Mouse (Mus musculus) heart, postnatal 14 days (tissue): ENCODE measurements around the gene Pde11a. TPM values are rescaled to one million over a fixed set of nuclear protein-coding genes. Genes with fewer than 3 reads are reported as not detected.
"Not testable (repeated sequence)": the region's sequence is repeated elsewhere in the genome, so short reads cannot be mapped to it uniquely, and the experiment has no call there.

ENCODE experiments used
- DNase-seq, 2 experiments: peaks; one replicate each; pipeline ENCODE4 v3.0.0; 2021 to 2022
- intact Hi-C: fragments of 180-260 bp; cut with DNase I; formaldehyde crosslinking; loops from one replicate; pipeline ENCODE4 v1.15.1; 2025
- total RNA-seq, 2 experiments: library from RNA; stranded (reverse); gene quantifications; 2 replicates each; pipeline ENCODE4 v1.2.3; 2021

Gene Pde11a
- total RNA-seq, 2 experiments from 2014 or later: 0.29 TPM

DNA sequence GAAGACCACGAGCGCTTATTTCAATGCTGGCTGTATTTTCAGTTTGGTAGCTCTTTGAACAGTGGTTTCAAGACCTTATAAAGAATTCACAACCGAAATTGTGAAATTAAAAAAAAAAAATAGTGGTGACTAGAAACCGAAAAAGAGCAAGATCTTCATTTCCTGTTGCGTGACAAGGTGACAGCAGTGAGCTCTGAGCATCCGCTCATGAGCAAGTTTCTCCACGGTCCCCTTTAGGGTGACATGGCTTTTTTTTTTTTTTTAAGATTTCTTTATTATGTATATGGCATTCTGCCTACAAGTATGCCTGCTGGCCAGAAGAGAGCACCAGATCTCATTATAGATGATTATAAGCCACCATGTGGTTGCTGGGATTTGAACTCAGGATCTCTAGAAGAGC lies 323.1 kb downstream of the Pde11a start:
- DNase-seq: no peak
- intact Hi-C loops: no loop called here

DNA sequence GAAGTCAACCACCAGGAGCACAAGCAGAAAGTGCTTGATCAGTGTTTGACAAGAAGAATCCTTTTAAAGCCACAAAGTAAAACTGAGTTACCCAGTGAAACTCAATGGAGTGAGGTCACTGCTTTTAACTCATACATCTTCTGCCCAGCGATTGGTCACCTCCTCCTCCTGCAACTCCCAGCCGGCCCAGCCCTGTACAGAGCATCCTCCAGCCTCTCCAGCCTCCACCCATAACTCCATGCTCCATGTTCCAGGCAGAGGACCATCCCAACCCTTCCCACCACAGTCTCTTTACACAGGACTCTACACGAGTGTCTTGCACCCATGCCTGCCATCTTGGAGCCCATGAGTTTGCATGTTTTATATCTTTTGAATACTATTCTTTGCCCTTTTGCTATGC lies 323.9 kb downstream of the Pde11a start:
- DNase-seq: no peak
- intact Hi-C loops: no loop called here

GRCm38 (mm10) chr2:76006194-76006593 lies 332.4 kb downstream of the Pde11a start:
- intact Hi-C loops: no loop called here
- DNase-seq: no peak

GRCm38 (mm10) chr2:76002899-76003298 lies 335.7 kb downstream of the Pde11a start:
- no peak for DNase-seq
- intact Hi-C loops: no loop called here

- peak; percentile 72 to 84 for DNase-seq
- intact Hi-C loops: no loop called here
Measured at GRCm38 (mm10) chr2:76001392-76001791, 337.2 kb downstream of the Pde11a start.

GRCm38 (mm10) chr2:75999636-76000035 lies 338.9 kb downstream of the Pde11a start:
- DNase-seq: peak; percentile 9 to 47

GRCm38 (mm10) chr2:75998692-75999091 lies 339.9 kb downstream of the Pde11a start:
- DNase-seq: no peak
- intact Hi-C loops: no loop called here

More at GRCm38 (mm10) chr2:75999636-76000035, 338.9 kb downstream of the Pde11a start:
- intact Hi-C loops: no loop called here

GRCm38 (mm10) chr2:75997726-75998125 lies 340.8 kb downstream of the Pde11a start:
- intact Hi-C loops: no loop called here
- no peak for DNase-seq

DNA sequence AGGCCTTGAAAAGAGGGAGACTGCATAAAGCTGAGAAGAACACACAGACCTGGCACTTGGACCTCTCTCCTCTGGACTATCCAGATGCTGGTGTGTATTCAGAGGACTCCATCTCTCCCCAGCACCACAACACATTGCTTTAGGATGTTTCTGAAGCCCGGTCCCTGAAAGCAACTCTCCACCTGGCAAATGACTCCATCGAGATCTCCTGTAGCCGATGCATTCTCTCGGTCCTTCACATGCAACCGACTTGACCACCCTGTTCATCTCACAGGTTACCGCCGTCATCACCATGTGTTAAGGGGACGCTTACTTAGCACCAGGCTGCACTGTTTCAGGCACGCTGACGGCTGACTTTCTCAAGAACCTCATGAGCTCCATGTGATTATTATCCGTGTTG lies 343.7 kb downstream of the Pde11a start:
- DNase-seq: no peak
- intact Hi-C loops: no loop called here

- intact Hi-C loops: loop anchor here (2.0 kb wide), 1 partner anchor 79 kb away; no protein-coding TSS in a partner anchor
- DNase-seq: no peak
Measured at GRCm38 (mm10) chr2:75991581-75992205, 346.9 kb downstream of the Pde11a start.

DNA sequence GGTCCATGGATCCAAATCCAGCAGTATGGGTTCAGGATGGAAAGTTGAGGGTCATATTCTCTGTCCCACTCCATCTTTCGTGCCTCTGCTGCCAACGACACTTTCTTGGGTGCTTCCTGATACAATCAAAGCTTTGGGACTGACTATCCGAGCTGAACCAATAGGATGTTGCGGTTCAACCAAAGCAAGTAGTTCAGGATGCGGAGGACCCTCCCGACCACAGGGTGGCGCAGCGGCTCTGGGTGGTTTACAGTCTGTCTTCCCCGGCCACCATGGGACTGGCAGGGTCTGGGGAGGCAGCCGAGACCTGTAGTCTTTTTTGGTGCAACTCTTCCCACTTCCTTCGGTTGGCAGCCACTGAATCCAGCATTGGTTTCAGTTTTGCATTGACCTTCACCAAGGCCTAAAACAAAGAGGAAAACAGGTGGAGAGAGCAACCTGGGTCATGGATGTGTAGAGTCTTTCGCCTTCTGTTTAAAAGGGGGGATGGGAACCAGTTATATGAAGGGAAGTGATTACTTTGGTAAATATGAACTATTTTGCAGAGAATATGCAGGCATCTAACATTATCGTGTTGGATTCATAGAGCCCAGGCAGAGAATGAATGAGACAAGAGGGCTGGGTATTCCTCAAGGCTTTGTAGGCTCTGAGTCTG lies 347.6 kb downstream of the Pde11a start:
- intact Hi-C loops: loop anchor here (2.0 kb wide), 1 partner anchor 80 kb away; no protein-coding TSS in a partner anchor

GRCm38 (mm10) chr2:75989694-75990093 lies 348.9 kb downstream of the Pde11a start:
- DNase-seq: no peak
- intact Hi-C loops: loop anchor here (2.0 kb wide), 1 partner anchor 81 kb away; no protein-coding TSS in a partner anchor

More for the DNA sequence above, 347.6 kb downstream of the Pde11a start:
- peak; percentile 70 to 82 for DNase-seq

- DNase-seq: no peak
- intact Hi-C loops: no loop called here
Measured at GRCm38 (mm10) chr2:75988779-75989363, 349.7 kb downstream of the Pde11a start.

DNA sequence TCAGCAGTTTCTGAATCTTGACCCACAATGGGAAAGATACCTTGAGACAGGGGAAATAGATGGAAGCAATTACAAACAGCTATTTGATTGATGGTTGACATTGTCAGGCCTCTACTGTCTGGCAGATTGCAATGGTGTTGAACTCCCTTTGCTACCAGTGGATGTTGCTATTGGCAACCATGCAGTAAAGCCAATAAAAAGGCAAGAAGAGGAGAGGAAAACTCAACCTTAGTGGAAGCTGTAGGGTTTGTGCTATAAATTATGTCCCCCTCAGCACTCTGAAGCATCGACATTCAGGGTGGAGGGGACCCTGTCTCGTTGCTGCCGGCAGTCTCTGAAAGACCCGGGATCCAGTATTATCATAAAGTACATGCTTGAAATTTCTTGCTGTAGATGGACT lies 350.2 kb downstream of the Pde11a start:
- intact Hi-C loops: no loop called here
- no peak for DNase-seq

GRCm38 (mm10) chr2:75987739-75988138 lies 350.8 kb downstream of the Pde11a start:
- intact Hi-C loops: no loop called here
- no peak for DNase-seq

- intact Hi-C loops: loop anchor here (2.0 kb wide), 1 partner anchor 84 kb away; no protein-coding TSS in a partner anchor
Measured at GRCm38 (mm10) chr2:75985124-75985523, 353.4 kb downstream of the Pde11a start.

GRCm38 (mm10) chr2:75983847-75984246 lies 354.7 kb downstream of the Pde11a start:
- intact Hi-C loops: loop anchor here (2.0 kb wide), 1 partner anchor 85 kb away; no protein-coding TSS in a partner anchor
- DNase-seq: no peak

More at GRCm38 (mm10) chr2:75985124-75985523, 353.4 kb downstream of the Pde11a start:
- peak; percentile 41 to 56 for DNase-seq

DNA sequence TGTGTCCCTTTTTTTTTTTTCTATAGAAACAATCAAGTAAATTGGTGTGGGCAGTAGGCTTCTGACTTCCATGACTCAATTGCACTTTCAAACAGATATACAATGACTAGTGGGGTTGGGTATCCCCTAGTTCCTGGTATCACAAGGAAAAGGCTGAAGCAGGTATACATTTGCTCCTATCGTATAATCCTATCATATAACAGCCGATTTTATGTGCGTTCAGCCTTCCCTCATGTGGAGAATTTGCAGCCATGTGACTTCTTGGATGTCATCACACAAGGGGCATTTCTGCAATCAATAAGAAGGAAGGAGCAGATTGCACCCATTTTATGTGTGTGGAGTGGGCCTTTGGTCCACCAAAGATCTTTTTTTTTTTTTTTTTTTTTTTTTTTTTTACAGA lies 355.5 kb downstream of the Pde11a start:
- no peak for DNase-seq
- intact Hi-C loops: no loop called here

DNA sequence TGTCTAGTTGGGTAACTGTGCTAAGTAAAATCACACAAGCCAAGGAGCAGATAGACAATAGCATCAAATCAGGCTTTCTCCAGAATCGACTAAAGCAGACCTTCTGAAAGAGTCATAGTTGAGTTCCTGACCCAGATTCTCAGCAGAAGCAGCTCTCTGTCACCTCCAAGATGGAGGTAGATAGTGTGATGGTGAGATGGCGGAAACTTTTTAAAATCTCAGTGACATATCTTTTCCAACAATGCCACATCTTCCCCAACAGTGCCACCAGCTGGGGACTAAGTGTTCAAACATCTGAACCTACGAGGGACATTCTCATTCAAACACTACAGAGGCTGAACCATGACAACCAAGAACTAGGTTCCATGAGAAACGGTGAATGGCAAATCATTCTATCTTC lies 355.9 kb downstream of the Pde11a start:
- no peak for DNase-seq
- intact Hi-C loops: no loop called here

DNA sequence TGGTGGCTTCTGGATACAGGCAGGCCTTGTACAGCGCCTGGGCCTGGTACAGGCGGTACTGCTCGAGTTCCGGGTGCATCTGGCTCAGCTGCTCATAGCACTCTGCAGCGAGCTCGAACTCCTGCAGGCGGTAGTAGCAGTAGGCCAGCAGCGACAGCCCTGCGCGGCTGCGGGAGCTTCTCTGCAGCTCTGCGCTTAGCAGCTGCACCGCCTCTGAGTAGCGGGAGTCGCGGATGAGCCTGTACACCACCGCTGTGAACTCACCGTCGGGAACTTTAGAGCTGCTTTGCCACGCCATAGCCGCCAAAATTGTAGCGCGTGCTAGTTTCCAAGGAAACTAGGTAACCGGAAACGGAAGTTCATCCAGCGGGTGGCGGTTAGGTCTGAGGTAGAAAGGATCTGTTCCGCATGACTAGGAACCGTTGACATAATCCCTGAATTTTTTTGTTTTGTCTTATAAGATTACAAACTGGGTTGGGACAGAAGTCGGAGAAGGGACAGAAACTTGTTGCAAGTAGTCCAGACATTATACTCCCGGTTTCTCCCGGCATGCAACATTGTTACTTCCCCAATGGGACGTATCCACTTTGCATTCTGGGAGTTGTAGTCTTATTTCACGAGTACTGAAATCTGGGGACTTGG lies 357.0 kb downstream of the Pde11a start, which contains the start of gene Ttc30a1:
Gene Ttc30a1, minus strand, starts transcription at position 528 of the 642 bp plus-strand sequence.
- peak; percentile 66 to 81 for DNase-seq
- intact Hi-C loops: not testable (repeated sequence)

GRCm38 (mm10) chr2:75980933-75981439 lies 357.6 kb downstream of the Pde11a start:
- DNase-seq, intact Hi-C loops: not testable (repeated sequence)
